Mouse (Mus musculus): Measurements from ENCODE around the gene Ormdl3. TPM values are rescaled to one million over a fixed set of nuclear protein-coding genes. Genes with fewer than 3 reads are reported as not detected.

Ormdl3 gene
- polyA plus RNA-seq, 1 experiment from 2014 or later = 65.6 TPM

GRCm38 (mm10) chr11:98586087-98586891, 879 bp downstream of the Ormdl3 start:
- DNase-seq (ENCODE audit: extremely low spot score, low spot score) = peak; percentile 35
- H3K4me1 ChIP-seq = peaks cover 53% of the 10 kb centered on the region

DNA sequence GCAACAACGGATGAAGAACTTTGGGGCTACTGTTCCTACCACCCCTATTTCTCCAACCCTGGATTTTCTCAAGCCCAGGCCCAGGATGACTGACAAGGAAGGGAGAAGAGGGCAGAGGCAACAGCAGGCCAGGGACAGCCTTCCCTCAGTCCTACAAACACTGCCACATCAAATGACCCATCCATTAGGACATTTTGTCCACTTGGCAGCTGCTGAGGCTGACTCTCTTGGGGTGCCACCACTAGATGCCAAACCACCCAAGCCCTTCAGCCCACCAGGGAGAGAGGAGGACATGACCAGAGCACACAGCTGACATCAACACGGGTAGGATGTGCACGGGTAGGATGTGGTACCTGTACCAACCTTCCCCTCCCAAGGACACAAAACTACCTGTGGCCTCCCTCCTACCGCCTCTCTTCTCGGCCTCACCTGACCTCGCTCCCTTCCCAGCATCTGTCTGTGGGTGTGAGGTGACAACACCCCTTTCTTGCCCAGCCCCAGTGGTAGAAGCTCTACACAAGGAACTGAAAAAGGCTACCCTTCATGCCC, 2.5 kb downstream of the Ormdl3 start:
- Histone ChIP-seq H3K4me3 (peak overlapping the region; percentile 92; the same call in 1 of the 2 replicates), H3K9me3 (no peaks in the 10 kb centered on the region), H3K27me3 (ENCODE audit: poor library complexity, severe bottlenecking) (peaks cover 5% of the 10 kb centered on the region; the same call in 1 of the 2 replicates), H3K36me3 (replicated peaks) (peaks cover 43% of the 10 kb centered on the region), H3K4me1 (peaks cover 53% of the 10 kb centered on the region), H3K27ac (no peak overlapping the region)
- 93% methylated on average over 6 of the region's 6 CpGs for WGBS
- no peak for DNase-seq (ENCODE audit: extremely low spot score, low spot score)

More at GRCm38 (mm10) chr11:98586087-98586891, 879 bp downstream of the Ormdl3 start:
- peaks cover 29% of the 10 kb centered on the region for H3K36me3 ChIP-seq (replicated peaks)
- H3K27me3 ChIP-seq (ENCODE audit: poor library complexity, severe bottlenecking) = peaks cover 8% of the 10 kb centered on the region; the same call in 1 of the 2 replicates
- H3K4me3 ChIP-seq = peak overlapping the region; percentile 92
- WGBS = 2% methylated on average over 22 of the region's 22 CpGs
- peak overlapping the region; percentile 91 for H3K27ac ChIP-seq
- H3K9me3 ChIP-seq = no peaks in the 10 kb centered on the region

DNA sequence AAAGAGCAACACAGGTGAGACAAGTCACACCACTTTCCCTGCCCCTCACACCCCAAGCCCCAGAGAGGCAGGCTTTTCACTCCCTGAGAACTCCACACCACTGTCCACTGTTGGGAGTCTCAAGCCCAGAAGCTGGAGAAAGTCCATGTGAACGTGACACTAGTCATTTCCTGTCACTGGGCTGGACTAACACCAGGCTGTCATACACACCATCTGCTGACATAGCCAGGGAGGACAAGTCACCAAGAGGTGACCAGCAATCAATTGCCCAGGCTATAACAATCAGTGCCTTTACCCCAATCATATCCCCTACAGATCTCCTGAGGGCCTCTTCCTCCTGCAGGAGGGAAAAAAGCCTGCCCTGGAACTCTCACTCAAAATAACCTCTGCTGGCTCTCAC, 3.0 kb downstream of the Ormdl3 start:
- Histone ChIP-seq H3K4me3 (no peak overlapping the region), H3K27me3 (ENCODE audit: poor library complexity, severe bottlenecking) (peaks cover 3% of the 10 kb centered on the region; the same call in 1 of the 2 replicates), H3K9me3 (no peaks in the 10 kb centered on the region), H3K4me1 (peaks cover 50% of the 10 kb centered on the region), H3K27ac (no peak overlapping the region), H3K36me3 (replicated peaks) (peaks cover 43% of the 10 kb centered on the region)
- DNase-seq (ENCODE audit: extremely low spot score, low spot score) = no peak
- 72% methylated on average over 1 of the region's 1 CpGs for WGBS

GRCm38 (mm10) chr11:98583571-98583970, 3.6 kb downstream of the Ormdl3 start:
- WGBS = 47% methylated on average over 3 of the region's 3 CpGs
- Histone ChIP-seq H3K4me1 (peaks cover 45% of the 10 kb centered on the region), H3K27me3 (ENCODE audit: poor library complexity, severe bottlenecking) (no peaks in the 10 kb centered on the region), H3K27ac (0 out of 2 replicates have a peak overlapping the region, but pooled peaks have one; percentile 52), H3K9me3 (no peaks in the 10 kb centered on the region), H3K4me3 (no peak overlapping the region), H3K36me3 (replicated peaks) (peaks cover 43% of the 10 kb centered on the region)
- DNase-seq (ENCODE audit: extremely low spot score, low spot score) = no peak

GRCm38 (mm10) chr11:98583265-98583552, 4.0 kb downstream of the Ormdl3 start:
- Histone ChIP-seq H3K4me3 (no peak overlapping the region), H3K36me3 (replicated peaks) (peaks cover 43% of the 10 kb centered on the region), H3K27ac (peak overlapping the region; percentile 52; the same call in 1 of the 2 replicates), H3K9me3 (no peaks in the 10 kb centered on the region), H3K27me3 (ENCODE audit: poor library complexity, severe bottlenecking) (no peaks in the 10 kb centered on the region), H3K4me1 (peaks cover 41% of the 10 kb centered on the region)
- 85% methylated on average over 3 of the region's 3 CpGs for WGBS
- no peak for DNase-seq (ENCODE audit: extremely low spot score, low spot score)

DNA sequence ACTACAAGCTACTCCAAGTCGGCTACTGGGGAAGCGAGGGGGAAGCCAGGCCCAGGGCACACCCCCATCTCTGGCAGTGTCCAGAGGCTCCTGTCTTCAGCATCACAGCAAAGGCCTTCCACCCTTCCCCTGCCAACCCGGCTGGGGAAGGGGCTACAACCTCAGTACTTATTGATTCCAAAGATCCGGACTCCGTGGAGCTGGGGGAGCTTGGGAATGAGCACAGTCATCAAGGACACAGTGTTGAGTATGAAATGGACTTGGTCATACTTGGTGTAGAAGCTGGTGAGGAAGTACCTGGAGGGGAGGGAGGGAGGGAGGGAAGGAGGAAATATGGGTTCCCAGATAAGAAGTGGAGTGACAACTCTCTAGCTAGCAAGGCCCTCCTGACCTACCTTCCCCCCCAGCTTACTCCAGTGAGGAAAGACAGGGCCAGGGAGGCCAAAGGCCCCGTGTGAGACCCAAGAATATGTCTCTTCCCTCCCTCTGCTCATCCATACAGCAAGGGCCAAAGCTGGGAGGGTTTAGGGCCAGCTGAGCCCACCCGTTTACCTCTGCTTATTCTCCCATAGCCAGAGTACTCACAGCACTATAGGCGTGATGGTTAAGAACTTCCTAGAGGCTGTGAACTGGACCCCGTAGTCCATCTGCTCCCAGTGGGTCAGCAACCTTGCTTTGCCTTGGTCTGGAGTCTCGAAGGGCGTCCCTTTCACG, 4.5 kb downstream of the Ormdl3 start:
- Histone ChIP-seq H3K4me3 (no peak overlapping the region; the same call in 1 of the 2 replicates), H3K9me3 (no peaks in the 10 kb centered on the region), H3K27ac (peak overlapping the region; percentile 52), H3K36me3 (replicated peaks) (peaks cover 43% of the 10 kb centered on the region), H3K27me3 (ENCODE audit: poor library complexity, severe bottlenecking) (no peaks in the 10 kb centered on the region), H3K4me1 (peaks cover 36% of the 10 kb centered on the region)
- no peak for DNase-seq (ENCODE audit: extremely low spot score, low spot score)
- WGBS = 88% methylated on average over 12 of the region's 12 CpGs

GRCm38 (mm10) chr11:98582030-98582388, 5.2 kb downstream of the Ormdl3 start:
- Histone ChIP-seq H3K4me1 (peaks cover 31% of the 10 kb centered on the region), H3K27me3 (ENCODE audit: poor library complexity, severe bottlenecking) (no peaks in the 10 kb centered on the region), H3K27ac (peak overlapping the region; percentile 33; the same call in 1 of the 2 replicates), H3K9me3 (no peaks in the 10 kb centered on the region), H3K4me3 (no peak overlapping the region; the same call in 1 of the 2 replicates), H3K36me3 (replicated peaks) (peaks cover 43% of the 10 kb centered on the region)
- 79% methylated on average over 8 of the region's 8 CpGs for WGBS
- no peak for DNase-seq (ENCODE audit: extremely low spot score, low spot score)

DNA sequence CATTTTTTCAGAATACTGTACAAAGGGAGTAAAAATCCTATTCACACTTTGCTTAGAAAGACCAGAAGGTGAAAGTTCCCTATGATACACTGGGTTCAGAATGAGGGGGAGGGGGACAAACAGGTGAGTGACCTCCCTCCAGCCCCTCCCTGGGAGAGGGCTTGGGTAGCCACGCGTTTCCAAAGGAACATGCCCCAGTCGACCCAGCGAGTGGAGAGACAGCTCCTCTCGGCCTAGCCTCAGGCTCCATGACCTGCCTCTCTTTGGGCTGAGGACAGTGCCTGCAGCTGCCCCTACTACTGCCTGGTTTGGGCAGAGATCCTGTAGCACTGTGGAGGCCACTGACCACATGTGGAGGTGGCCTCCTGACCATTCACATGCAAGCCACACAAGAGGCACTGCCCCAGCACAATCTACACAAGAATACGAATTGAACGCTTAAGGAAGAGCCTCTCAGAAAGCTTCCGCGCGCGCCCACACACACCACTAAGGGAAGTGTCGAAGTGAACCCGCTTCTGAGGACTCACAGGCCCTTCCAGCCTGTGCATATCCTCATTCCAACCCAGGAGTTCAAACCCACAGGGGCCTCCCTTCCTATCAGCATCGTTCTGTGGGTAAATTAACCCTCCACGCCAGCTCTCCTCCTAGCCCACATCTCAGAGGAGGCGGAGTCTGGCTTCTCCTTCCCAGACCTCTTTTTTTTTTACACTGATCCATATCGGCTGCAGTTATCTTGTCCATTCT, 5.7 kb downstream of the Ormdl3 start:
- H3K36me3 ChIP-seq (replicated peaks) = peaks cover 43% of the 10 kb centered on the region
- DNase-seq (ENCODE audit: extremely low spot score, low spot score) = no peak
- H3K27me3 ChIP-seq (ENCODE audit: poor library complexity, severe bottlenecking) = no peaks in the 10 kb centered on the region
- 68% methylated on average over 17 of the region's 17 CpGs for WGBS
- H3K9me3 ChIP-seq = no peaks in the 10 kb centered on the region
- H3K4me3 ChIP-seq = no peak overlapping the region
- H3K4me1 ChIP-seq = peaks cover 25% of the 10 kb centered on the region
- peak overlapping the region; percentile 56 for H3K27ac ChIP-seq

- Histone ChIP-seq H3K36me3 (replicated peaks) (peaks cover 43% of the 10 kb centered on the region), H3K27me3 (ENCODE audit: poor library complexity, severe bottlenecking) (no peaks in the 10 kb centered on the region), H3K4me3 (no peak overlapping the region), H3K4me1 (peaks cover 16% of the 10 kb centered on the region), H3K27ac (peak overlapping the region; percentile 56; the same call in 1 of the 2 replicates), H3K9me3 (no peaks in the 10 kb centered on the region)
- 70% methylated on average over 16 of the region's 16 CpGs for WGBS
- no peak for DNase-seq (ENCODE audit: extremely low spot score, low spot score)
Measured at GRCm38 (mm10) chr11:98580301-98581121, 6.7 kb downstream of the Ormdl3 start.

DNA sequence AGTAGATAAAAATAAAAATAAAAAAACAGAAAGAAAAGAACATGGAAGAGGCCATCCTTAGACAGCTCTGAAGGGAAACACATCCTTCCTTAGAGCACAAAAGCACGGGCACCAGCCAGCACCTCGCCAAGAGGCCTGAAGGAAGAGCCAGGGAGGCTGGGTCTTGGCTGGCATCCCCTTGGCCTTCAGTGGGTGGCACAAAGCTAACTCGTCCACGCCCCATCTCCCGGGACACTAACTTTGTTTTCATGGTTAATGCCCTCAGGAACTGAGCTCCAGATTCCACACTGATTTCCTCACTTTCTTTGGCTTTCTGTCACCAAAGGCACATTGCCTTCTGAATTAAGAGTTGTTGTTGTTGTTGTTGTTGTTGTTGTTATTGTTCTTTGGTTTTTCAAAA, 9.4 kb downstream of the Ormdl3 start:
- Histone ChIP-seq H3K27me3 (ENCODE audit: poor library complexity, severe bottlenecking) (no peaks in the 10 kb centered on the region), H3K4me1 (no peaks in the 10 kb centered on the region), H3K4me3 (no peak overlapping the region), H3K36me3 (replicated peaks) (peaks cover 29% of the 10 kb centered on the region), H3K27ac (no peak overlapping the region), H3K9me3 (no peaks in the 10 kb centered on the region)
- WGBS = 88% methylated on average over 5 of the region's 5 CpGs
- no peak for DNase-seq (ENCODE audit: extremely low spot score, low spot score)

DNA sequence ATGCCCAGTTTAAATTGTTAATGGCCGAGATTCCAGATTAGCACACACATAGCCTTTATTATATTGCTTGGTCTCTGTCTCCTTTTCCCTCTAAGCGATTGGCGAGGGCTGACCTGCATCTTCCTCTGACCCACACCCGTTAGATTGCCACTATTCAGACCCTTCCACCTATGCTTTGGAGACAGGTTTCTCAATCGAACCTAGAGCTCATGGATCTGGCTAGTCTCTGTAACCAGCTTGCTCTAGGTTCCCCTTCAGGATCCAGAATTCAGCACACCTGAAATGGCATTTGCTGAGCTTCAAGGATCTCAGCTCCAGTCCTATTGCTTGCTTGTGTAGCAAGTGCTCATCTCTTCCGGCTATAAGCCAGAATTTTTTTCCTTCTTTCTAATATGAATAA, 17.7 kb downstream of the Ormdl3 start:
- Histone ChIP-seq H3K27ac (no peak overlapping the region), H3K4me3 (no peak overlapping the region), H3K9me3 (0 out of 2 replicates have a peak, but pooled peaks cover 2% of the 10 kb centered on the region), H3K4me1 (no peaks in the 10 kb centered on the region), H3K27me3 (ENCODE audit: poor library complexity, severe bottlenecking) (no peaks in the 10 kb centered on the region), H3K36me3 (replicated peaks) (no peaks in the 10 kb centered on the region)
- no peak for DNase-seq (ENCODE audit: extremely low spot score, low spot score)
- WGBS = 81% methylated on average over 6 of the region's 6 CpGs

- 0 out of 2 replicates have a peak, but pooled peaks cover 4% of the 10 kb centered on the region for H3K4me1 ChIP-seq
- no peak for DNase-seq (ENCODE audit: extremely low spot score, low spot score)
- no peak overlapping the region for H3K27ac ChIP-seq
- no peaks in the 10 kb centered on the region for H3K36me3 ChIP-seq (replicated peaks)
- H3K9me3 ChIP-seq = 0 out of 2 replicates have a peak, but pooled peaks cover 2% of the 10 kb centered on the region
- WGBS = 88% methylated on average over 8 of the region's 8 CpGs
- H3K4me3 ChIP-seq = no peak overlapping the region
- no peaks in the 10 kb centered on the region for H3K27me3 ChIP-seq (ENCODE audit: poor library complexity, severe bottlenecking)
Measured at GRCm38 (mm10) chr11:98568326-98568725, 18.8 kb downstream of the Ormdl3 start.
